Mouse (Mus musculus) layer of hippocampus, adult 9-11 months (tissue): Measurements from ENCODE around the gene Usp13.

Experiments
- DNase-seq: peaks from one replicate; pipeline ENCODE4 v3.0.0; 2022

Gene Usp13

DNA sequence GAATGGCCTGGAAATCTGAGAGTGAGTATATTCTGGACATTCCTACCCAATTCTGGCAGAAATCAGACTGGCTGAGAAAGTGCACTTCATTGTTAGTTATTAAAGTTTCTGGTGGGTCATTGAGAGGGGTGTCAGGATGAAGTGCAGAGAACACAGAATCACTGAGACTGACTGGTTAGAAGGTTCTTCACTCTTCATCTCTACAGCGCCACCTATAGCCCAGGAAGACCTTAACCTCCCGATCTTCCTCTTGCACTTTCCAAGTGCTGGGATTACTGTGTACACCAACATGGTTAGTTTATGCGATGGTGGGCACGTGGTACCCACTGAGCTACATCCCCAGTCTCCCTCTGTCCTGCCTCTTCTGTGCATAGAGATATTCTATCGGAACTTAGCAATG, 130.1 kb downstream of the Usp13 start:
- no peak for DNase-seq

DNA sequence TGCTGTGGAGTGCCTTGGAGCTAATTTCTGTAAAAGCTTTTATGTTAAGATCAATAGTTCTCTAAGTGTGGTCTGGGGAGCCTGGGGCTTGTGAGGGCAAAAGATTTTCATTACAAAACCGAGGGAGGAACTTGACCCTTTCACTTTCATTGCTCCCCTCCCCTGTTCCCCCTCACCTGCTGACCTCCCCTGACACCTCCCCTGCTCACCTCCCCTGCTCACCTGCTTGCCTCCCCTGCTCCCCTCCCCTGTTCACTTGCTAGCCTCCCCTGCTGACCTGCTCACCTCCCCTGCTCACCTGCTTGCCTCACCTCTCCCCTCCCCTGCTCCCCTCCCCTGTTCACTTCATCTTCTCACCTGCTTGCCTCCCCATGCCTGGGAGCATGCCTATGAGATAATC, 134.0 kb downstream of the Usp13 start:
- no peak for DNase-seq

DNA sequence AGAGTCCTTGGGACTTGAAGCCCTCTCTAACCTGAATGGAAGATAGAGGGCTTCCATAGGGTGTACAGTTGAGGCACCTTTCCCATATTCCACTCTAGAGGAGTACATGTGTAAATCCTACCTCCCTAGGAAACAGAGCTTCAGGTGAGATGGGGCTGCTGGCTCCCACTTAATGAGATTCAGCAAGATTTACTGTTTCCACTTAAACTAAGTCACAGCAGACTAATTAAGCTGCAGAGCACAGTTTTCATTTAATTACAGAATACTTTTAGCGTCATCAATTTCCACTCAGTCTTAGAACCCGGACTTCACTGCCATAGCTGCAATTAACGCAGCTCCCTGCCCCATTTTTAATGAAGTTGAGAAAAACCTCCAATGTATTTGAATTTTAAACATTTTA, 144.1 kb downstream of the Usp13 start:
- DNase-seq, result no peak

DNA sequence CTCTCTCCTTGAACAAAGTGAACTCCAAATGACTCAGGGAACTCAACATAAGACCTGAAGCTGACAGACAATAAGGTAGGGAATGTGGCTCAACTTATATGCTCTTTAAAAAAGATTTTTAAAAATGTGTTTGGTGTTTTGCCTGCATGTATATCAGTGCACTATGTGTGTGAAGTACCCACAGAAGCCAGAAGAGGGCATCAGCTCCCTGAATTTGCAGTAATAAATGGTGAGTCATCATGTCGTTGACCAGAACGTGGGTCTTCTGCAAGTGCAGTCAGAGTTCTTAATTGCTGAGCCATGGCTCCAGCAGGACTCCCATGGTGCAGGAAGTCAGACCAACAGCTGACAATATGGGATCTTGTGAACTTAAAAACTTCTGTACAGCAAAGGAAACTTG, 148.2 kb downstream of the Usp13 start:
- DNase-seq, result no peak

DNA sequence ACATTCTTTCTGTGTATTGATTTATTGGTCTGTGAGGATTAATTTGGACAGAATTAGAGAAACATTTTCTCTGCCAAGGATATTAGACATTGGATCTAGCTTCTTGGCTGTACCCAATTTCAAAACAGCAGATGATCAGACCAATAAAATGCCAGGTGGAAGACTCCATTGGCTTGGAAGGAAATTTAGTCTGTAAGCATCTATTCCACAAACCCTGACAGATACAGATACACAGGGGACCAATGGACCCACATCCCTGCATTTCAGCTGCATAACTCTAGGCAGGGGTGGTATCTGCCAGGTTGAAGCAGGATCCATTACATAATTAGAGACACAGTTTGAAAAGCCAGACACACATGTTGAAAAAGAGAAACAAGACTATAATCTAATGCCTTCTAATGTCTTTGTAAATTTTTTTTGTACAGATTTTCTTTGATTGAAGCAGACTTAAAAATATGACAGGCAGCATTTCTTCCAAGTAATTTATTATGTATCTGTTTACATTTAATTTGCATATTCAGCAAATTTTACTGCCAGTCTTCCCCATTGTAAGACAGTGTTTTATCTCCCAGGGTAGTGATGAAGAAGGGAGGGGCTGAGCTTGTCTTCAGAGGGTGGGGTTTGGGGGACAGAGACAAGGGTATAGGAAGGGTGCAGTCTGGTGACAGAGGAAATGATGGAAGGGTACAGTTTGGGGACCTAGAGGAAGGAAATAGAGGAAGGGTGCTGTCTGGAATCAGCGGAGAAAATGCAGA, 151.5 kb downstream of the Usp13 start:
- DNase-seq, result peak; percentile 53

DNA sequence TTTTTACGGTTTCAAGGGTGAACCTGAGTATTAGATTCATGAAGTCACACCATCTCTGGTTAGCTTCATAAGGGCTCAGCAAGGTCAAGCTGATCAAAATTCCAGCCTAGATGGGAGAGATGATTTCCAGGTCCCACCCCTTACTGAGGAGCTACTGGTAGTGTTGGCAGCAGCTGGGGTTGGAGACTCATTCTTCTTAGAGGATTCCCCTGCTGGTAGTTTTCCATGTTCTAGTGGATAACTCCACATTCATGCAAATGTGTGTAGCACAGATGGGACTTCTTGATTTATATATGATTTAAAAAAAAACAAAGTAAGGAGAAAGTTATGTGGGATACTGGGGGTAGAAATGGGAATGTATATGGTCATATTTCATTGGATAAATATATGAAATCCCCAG, 152.9 kb downstream of the Usp13 start:
- DNase-seq, result no peak

DNA sequence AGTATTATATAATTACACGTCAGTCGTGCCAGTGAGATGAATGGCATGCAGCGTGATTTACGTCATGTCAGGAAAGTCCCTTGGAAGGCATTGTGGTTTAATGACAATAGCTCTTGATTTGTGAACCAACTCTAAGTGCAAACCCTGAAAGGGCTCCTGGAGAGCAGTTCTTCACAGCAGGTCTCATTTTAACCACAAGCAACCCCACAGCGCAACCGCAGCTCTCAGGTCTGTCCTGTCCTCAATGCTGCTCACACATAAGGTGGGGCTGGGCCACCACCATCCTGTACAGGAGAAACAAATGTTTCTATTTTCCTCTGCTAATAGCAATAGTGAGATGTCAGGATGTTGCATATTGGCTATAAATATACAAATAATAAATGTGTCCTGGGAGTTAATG, 161.9 kb downstream of the Usp13 start:
- no peak for DNase-seq

DNA sequence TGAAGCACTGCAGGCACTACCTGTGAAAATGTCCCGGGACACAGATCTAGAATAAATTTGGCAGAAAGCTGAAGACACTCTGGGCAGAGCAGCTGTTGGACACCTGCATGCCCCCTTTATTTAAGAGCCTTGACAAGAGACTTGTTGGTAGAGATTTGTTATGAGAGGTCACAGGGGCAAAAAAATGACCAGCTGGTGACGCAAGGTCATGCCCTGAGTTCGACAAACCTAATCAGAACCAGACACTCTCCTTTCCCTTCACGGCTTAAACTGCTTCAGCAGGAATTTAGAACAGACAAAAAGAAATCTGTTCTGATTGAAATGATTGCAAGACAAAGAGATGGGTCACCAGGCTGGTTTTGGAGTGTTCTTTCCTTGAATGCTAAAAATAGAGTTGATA, 162.6 kb downstream of the Usp13 start:
- DNase-seq, result no peak

DNA sequence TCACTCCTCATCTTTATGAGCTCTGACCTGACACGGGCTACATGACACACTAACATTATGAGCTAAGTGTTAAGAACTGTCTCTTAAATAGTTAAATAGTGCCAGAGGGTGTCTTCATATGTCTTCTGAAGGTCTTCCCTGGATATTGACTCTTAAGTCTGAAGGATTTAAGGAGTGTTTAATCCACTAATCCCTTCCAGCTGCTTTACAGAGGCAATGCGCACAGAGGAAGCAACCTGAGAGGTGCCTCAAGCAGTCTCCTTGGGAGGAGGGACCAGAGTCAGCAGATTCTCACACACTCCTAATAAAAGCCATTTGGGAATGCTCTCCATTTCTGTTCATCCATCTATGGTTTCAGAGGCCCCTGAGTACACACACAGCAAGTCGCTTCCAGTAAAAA, 167.8 kb downstream of the Usp13 start:
- DNase-seq, result no peak
